Comparison of ENCODE assay signal across 8 mouse cellular contexts in genomic region chr15:78947657-78948056, GRCm38 (mm10). TPM values are rescaled to one million over a fixed set of nuclear protein-coding genes. Genes with fewer than 3 reads are reported as not detected.
DNase-seq lines count a peak whose midpoint lies in the region; ATAC-seq and TF ChIP-seq lines count a peak whose summit lies in the region.

Gene Triobp (plus strand): TSS chr15:78947724.

- peaks cover 8% of the 10 kb centered on the region for H3K4me1 ChIP-seq in heart, embryonic 11.5 days (ENCODE audit: control insufficient read depth, insufficient read depth, low read length)
- peaks cover 13% of the 10 kb centered on the region for H3K4me1 ChIP-seq in kidney, embryonic 16.5 days (ENCODE audit: insufficient read depth, low read length)
- H3K4me1 ChIP-seq in liver, embryonic 12.5 days, result peaks cover 22% of the 10 kb centered on the region
- H3K4me1 ChIP-seq in stomach, embryonic 15.5 days, result peaks cover 11% of the 10 kb centered on the region; the same call in 1 of the 2 replicates

- no peaks in the 10 kb centered on the region for H3K79me2 ChIP-seq in C2C12 (ENCODE audit: control insufficient read depth, insufficient read depth)

- peak within 1 kb of the TSS; percentile 62 for H3ac ChIP-seq in C2C12 (ENCODE audit: control insufficient read depth, insufficient read length, low read depth)

- H3K79me3 ChIP-seq in C2C12 (ENCODE audit: low read depth), result no peaks in the 10 kb centered on the region

- no peaks in the 10 kb centered on the region for H3K9me3 ChIP-seq in heart, embryonic 11.5 days (replicated peaks; ENCODE audit: control insufficient read depth, low read length)
- H3K9me3 ChIP-seq in kidney, embryonic 16.5 days (ENCODE audit: low read length), result no peaks in the 10 kb centered on the region
- no peaks in the 10 kb centered on the region for H3K9me3 ChIP-seq in liver, embryonic 12.5 days (replicated peaks)
- H3K9me3 ChIP-seq in stomach, embryonic 15.5 days, result no peaks in the 10 kb centered on the region

- TF ChIP-seq CTCF in C2C12 (IDR thresholded peaks at IDR 0.05; ENCODE audit: control insufficient read depth, insufficient read depth, insufficient read length), result no peak

- H3K4me3 ChIP-seq in C2C12 (ENCODE audit: insufficient read depth, poor library complexity, severe bottlenecking), result peak within 1 kb of the TSS; percentile 25
- peak within 1 kb of the TSS; percentile 44 for H3K4me3 ChIP-seq in heart, embryonic 11.5 days (ENCODE audit: low read depth, low read length)
- H3K4me3 ChIP-seq in kidney, embryonic 16.5 days (ENCODE audit: low read length), result peak within 1 kb of the TSS; percentile 54
- H3K4me3 ChIP-seq in liver, embryonic 12.5 days, result peak within 1 kb of the TSS; percentile 39
- peak within 1 kb of the TSS; percentile 50 for H3K4me3 ChIP-seq in stomach, embryonic 15.5 days (replicated peaks)

- peak; percentile 81 for ATAC-seq in erythroid progenitor cell, adult 5-6 weeks (replicated peaks; ENCODE audit: low FRiP score, poor library complexity, severe bottlenecking)
- peak; percentile 93 for ATAC-seq in heart, embryonic 11.5 days (replicated peaks; ENCODE audit: insufficient number of reproducible peaks, low FRiP score, low TSS enrichment)
- peak; percentile 98 for ATAC-seq in kidney, embryonic 16.5 days (ENCODE audit: low FRiP score, low TSS enrichment)
- peak; percentile 86 for ATAC-seq in liver, embryonic 12.5 days
- peak; percentile 97 for ATAC-seq in stomach, embryonic 15.5 days (ENCODE audit: insufficient read depth, low FRiP score, low read depth)

- H3K27me3 ChIP-seq in C2C12 (ENCODE audit: control insufficient read depth, insufficient read depth, insufficient read length), result no peaks in the 10 kb centered on the region
- H3K27me3 ChIP-seq in heart, embryonic 11.5 days (ENCODE audit: control insufficient read depth, insufficient read depth, low read length), result peaks cover 2% of the 10 kb centered on the region; the same call in 1 of the 2 replicates
- H3K27me3 ChIP-seq in kidney, embryonic 16.5 days (ENCODE audit: insufficient read depth, low read length), result no peaks in the 10 kb centered on the region; the same call in 1 of the 2 replicates
- H3K27me3 ChIP-seq in liver, embryonic 12.5 days (replicated peaks), result peaks cover 47% of the 10 kb centered on the region
- no peaks in the 10 kb centered on the region for H3K27me3 ChIP-seq in stomach, embryonic 15.5 days (replicated peaks)

- peak; percentile 97 for DNase-seq in brain, adult 2 months (ENCODE audit: low read depth, low spot score)
- DNase-seq in neural tube, embryonic 10.5 days (ENCODE audit: extremely low spot score, low spot score), result peak; percentile 85

- peak within 1 kb of the TSS; percentile 81 for H3K4me2 ChIP-seq in heart, embryonic 11.5 days
- peak within 1 kb of the TSS; percentile 79 for H3K4me2 ChIP-seq in kidney, embryonic 16.5 days (replicated peaks; ENCODE audit: low read depth, low read length)
- H3K4me2 ChIP-seq in liver, embryonic 12.5 days, result peak within 1 kb of the TSS; percentile 62
- H3K4me2 ChIP-seq in stomach, embryonic 15.5 days, result peak within 1 kb of the TSS; percentile 85

- no peak within 1 kb of the TSS for H3K27ac ChIP-seq in heart, embryonic 11.5 days (ENCODE audit: low read depth, low read length)
- H3K27ac ChIP-seq in kidney, embryonic 16.5 days (ENCODE audit: low read length), result peak within 1 kb of the TSS; percentile 43; the same call in 1 of the 2 replicates
- no peak within 1 kb of the TSS for H3K27ac ChIP-seq in liver, embryonic 12.5 days
- no peak within 1 kb of the TSS for H3K27ac ChIP-seq in stomach, embryonic 15.5 days

- peak within 1 kb of the TSS; percentile 70 for H3K9ac ChIP-seq in heart, embryonic 11.5 days (ENCODE audit: low read depth, low read length)
- H3K9ac ChIP-seq in kidney, embryonic 16.5 days (replicated peaks; ENCODE audit: low read length), result peak within 1 kb of the TSS; percentile 68
- peak within 1 kb of the TSS; percentile 23; the same call in 1 of the 2 replicates for H3K9ac ChIP-seq in liver, embryonic 12.5 days
- peak within 1 kb of the TSS; percentile 13; the same call in 1 of the 2 replicates for H3K9ac ChIP-seq in stomach, embryonic 15.5 days

- WGBS in heart, embryonic 11.5 days (ENCODE audit: insufficient replicate concordance), result under 1% methylated on average over 24 of the region's 24 CpGs
- WGBS in kidney, embryonic 16.5 days, result under 1% methylated on average over 24 of the region's 24 CpGs
- WGBS in liver, embryonic 12.5 days (ENCODE audit: insufficient replicate concordance), result 1% methylated on average over 24 of the region's 24 CpGs
- WGBS in stomach, embryonic 15.5 days, result 0% methylated on average over 24 of the region's 24 CpGs

- no peaks in the 10 kb centered on the region for H3K36me3 ChIP-seq in C2C12 (ENCODE audit: control insufficient read depth, insufficient read depth)
- no peaks in the 10 kb centered on the region for H3K36me3 ChIP-seq in heart, embryonic 11.5 days (ENCODE audit: control insufficient read depth, insufficient read depth, low read length)
- H3K36me3 ChIP-seq in kidney, embryonic 16.5 days (ENCODE audit: insufficient read depth, low read length), result 0 out of 2 replicates have a peak, but pooled peaks cover 5% of the 10 kb centered on the region
- H3K36me3 ChIP-seq in liver, embryonic 12.5 days, result no peaks in the 10 kb centered on the region
- H3K36me3 ChIP-seq in stomach, embryonic 15.5 days, result no peaks in the 10 kb centered on the region

TF ChIP-seq in C2C12, 6 proteins besides CTCF, POLR2A, EP300 and RAD21:
- TF ChIP-seq FOSL1 (IDR thresholded peaks at IDR 0.05; ENCODE audit: insufficient read depth, low read length, poor library complexity, severe bottlenecking) (no peak), MYOG (IDR thresholded peaks at IDR 0.05; ENCODE audit: control insufficient read depth, extremely low read depth, insufficient read length) (no peak), CEBPB (IDR thresholded peaks at IDR 0.05; ENCODE audit: low read depth) (no peak), MAX (IDR thresholded peaks at IDR 0.05) (no peak), MYOD1 (IDR thresholded peaks at IDR 0.05; ENCODE audit: control insufficient read depth, insufficient read length, low read depth) (no peak), USF1 (IDR thresholded peaks at IDR 0.05; ENCODE audit: low read depth) (no peak)

RNA-seq across cellular contexts. Expression of gene Triobp, which starts in this region (rescaled TPM):
- 35.7 TPM for polyA plus RNA-seq in C2C12 (2012; fragmentation: generic; extraction: Trizol)
- total RNA-seq in erythroid progenitor cell, adult 5-6 weeks (2015; ENCODE audit: low replicate concordance), result 40.7 and 72.8 TPM in 2 replicates
- total RNA-seq in erythroid progenitor cell, adult 5-6 weeks (2017; ENCODE audit: low replicate concordance), result 46.2 and 61.3 TPM in 2 replicates
- 49.5 and 57.8 TPM in 2 replicates for polyA plus RNA-seq in heart, embryonic 11.5 days (2014; fragmentation: Nextera tagmentation; extraction: Ambion mirVana)
- 67.3 and 78.4 TPM in 2 replicates for polyA plus RNA-seq in kidney, embryonic 16.5 days (2015; fragmentation: Nextera tagmentation; extraction: Ambion mirVana)
- polyA plus RNA-seq in liver, embryonic 12.5 days (2016; fragmentation: Nextera tagmentation; extraction: Ambion mirVana), result 21.0 and 26.8 TPM in 2 replicates
- 54.4 TPM in 2 replicates for polyA plus RNA-seq in stomach, embryonic 15.5 days (2015; fragmentation: Nextera tagmentation; extraction: Ambion mirVana)

Comparison
In these comparisons a context has a peak if more than half of its experiments do, and no peak if none do; other contexts are left out.
1. H3K9ac ChIP-seq: peak in every context shown above with its lines; median percentile 70 in heart, embryonic 11.5 days; 68 in kidney, embryonic 16.5 days; 23 in liver, embryonic 12.5 days; 13 in stomach, embryonic 15.5 days.